Mouse (Mus musculus): ENCODE data around the gene Ing1. TPM values are rescaled to one million over a fixed set of nuclear protein-coding genes. Genes with fewer than 3 reads are reported as not detected.

The Ing1 gene
- 41.6 and 45.7 TPM in 2 replicates for polyA plus RNA-seq (2014; fragmentation: Nextera tagmentation; extraction: Ambion mirVana)

DNA sequence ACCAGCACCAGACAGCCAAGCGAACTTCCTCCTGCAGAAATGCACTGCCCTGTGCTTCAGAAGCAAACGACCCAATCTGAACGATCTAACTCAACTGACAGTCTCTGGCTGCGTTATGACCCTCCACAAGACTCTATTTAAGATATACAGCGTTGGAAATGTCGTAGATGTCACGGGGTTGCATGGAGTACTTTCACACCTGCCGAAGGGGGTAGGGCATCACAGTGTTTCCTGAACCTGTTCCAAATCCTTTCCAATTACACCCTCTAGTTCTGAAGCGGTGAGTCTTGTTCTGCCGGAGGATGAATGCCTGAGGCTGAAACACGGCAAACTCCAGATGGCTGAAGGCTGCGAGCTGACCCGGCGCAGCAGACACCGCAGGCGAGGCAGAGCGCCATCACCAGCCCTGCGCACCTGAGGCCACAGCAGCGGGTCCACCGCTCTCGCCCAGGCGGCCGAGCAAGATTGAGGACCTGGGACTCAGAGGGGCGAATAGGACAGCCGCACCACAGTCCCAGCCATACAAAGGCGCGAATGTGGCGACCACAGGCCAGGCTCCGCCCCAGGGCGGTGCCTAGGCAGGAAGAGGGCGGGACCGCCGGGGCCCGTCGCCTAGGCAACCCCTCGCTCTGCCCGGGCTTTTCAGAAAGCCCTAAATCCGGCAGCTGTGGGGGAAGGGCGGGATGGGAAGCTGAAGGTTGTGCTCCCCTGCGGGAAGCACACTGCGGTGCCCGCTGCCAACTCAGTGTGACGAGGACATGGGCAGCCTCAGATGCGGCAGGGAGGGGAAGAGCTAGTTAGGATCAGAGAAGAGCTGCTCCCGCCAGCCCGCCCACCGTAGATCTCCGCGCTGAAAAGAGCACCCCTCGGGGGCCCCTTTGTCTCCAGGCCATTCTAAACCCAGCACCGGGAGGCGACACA lies at the start of gene Ing1:
Ing1 (plus strand) TSS at position 773 of the 921 bp plus-strand sequence.
- Histone ChIP-seq H3K4me1 (replicated peaks; ENCODE audit: control insufficient read depth, insufficient read depth, low read length) (peaks cover 1% of the 10 kb centered on the region; the same call in 1 of the 2 replicates), H3K9me3 (ENCODE audit: control insufficient read depth, low read length) (no peaks in the 10 kb centered on the region), H3K4me2 (replicated peaks; ENCODE audit: low read depth, low read length) (peak within 1 kb of the TSS; percentile 78), H3K27ac (ENCODE audit: low read depth, low read length) (peak within 1 kb of the TSS; percentile 100), H3K4me3 (ENCODE audit: low read depth, low read length) (peak within 1 kb of the TSS; percentile 94), H3K36me3 (ENCODE audit: control insufficient read depth, insufficient read depth, low read length) (no peaks in the 10 kb centered on the region), H3K9ac (ENCODE audit: low read depth, low read length) (peak within 1 kb of the TSS; percentile 98), H3K27me3 (ENCODE audit: control insufficient read depth, insufficient read depth, low read length) (no peaks in the 10 kb centered on the region)
- peak; percentile 86 for ATAC-seq (ENCODE audit: low FRiP score)
- DNase-seq (ENCODE audit: low spot score), result peak; percentile 98
- WGBS, result under 1% methylated on average over 52 of the region's 52 CpGs

DNA sequence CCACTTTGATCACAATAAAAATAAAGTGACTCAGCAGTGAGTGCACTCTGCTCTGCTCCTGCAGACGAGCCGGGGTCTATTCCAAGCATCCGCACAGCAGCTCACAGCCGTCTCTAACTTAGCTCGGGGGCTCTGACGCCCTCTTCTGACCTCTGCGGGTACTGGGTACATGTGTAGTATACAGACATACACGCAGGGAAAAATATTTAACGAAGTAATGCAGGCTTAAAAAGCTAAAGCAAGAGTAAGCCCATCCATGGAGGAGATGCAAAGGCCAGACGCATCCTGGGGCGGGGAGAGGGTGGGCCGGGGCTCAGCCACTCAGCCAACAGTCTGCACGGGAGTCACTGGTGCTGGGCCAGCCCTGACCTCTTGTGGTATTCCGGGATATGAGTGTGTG lies 49.3 kb upstream of the Ing1 start:
- Histone ChIP-seq H3K9ac (ENCODE audit: low read depth, low read length) (no peak overlapping the region), H3K36me3 (ENCODE audit: control insufficient read depth, insufficient read depth, low read length) (peaks cover 11% of the 10 kb centered on the region), H3K27ac (ENCODE audit: low read depth, low read length) (no peak overlapping the region), H3K9me3 (ENCODE audit: control insufficient read depth, low read length) (no peaks in the 10 kb centered on the region), H3K4me2 (replicated peaks; ENCODE audit: low read depth, low read length) (no peak overlapping the region), H3K27me3 (ENCODE audit: control insufficient read depth, insufficient read depth, low read length) (no peaks in the 10 kb centered on the region), H3K4me3 (ENCODE audit: low read depth, low read length) (no peak overlapping the region), H3K4me1 (replicated peaks; ENCODE audit: control insufficient read depth, insufficient read depth, low read length) (no peaks in the 10 kb centered on the region)
- ATAC-seq (ENCODE audit: low FRiP score) (no peak), DNase-seq (ENCODE audit: low spot score) (no peak)
- WGBS, result 88% methylated on average over 14 of the region's 14 CpGs

DNA sequence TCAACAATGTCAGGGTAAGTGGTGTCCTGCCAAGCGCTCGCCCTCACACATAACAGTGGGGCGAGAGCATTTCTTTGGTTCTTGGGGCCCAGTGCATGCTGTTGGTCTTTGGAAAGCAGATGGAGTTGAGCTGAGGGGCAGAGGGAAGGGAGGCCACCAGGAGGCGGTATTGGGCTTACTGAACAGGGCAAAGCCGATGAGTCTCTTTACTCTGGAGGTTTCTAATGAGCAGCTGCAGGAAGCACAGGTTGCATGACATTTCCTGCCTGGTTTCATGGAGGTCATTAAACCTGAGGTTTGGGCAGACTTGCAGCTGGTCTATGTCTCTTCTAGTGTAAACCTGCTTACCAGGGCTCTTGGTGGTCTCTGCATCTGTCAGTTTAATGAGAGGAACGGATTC lies 48.6 kb upstream of the Ing1 start:
- no peak overlapping the region for H3K9ac ChIP-seq (ENCODE audit: low read depth, low read length)
- H3K4me3 ChIP-seq (ENCODE audit: low read depth, low read length), result no peak overlapping the region
- ATAC-seq (ENCODE audit: low FRiP score) (no peak), DNase-seq (ENCODE audit: low spot score) (peak; percentile 72)
- no peaks in the 10 kb centered on the region for H3K4me1 ChIP-seq (replicated peaks; ENCODE audit: control insufficient read depth, insufficient read depth, low read length)
- H3K27me3 ChIP-seq (ENCODE audit: control insufficient read depth, insufficient read depth, low read length), result no peaks in the 10 kb centered on the region
- H3K27ac ChIP-seq (ENCODE audit: low read depth, low read length), result no peak overlapping the region
- no peak overlapping the region for H3K4me2 ChIP-seq (replicated peaks; ENCODE audit: low read depth, low read length)
- peaks cover 11% of the 10 kb centered on the region for H3K36me3 ChIP-seq (ENCODE audit: control insufficient read depth, insufficient read depth, low read length)
- WGBS, result 74% methylated on average over 6 of the region's 6 CpGs
- H3K9me3 ChIP-seq (ENCODE audit: control insufficient read depth, low read length), result no peaks in the 10 kb centered on the region

DNA sequence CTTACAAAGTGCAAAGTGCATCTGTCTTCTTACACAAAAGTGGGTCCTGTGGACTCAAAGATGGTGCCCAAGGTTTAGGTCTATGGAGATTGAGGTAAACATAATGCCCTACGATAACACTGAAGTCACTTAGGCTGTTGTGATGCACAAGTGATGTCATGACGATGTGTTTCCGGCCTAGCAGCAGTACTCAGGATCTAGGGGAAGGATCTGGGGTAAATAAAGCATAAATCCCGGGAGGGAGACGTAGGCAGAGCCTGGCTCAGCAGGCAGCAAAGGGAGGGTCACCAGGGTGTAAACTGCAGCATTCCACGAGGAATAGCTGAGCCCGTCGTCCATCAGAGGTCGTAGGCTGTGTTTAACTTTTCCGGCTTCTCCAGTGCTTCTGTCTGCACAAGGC lies 46.5 kb upstream of the Ing1 start:
- Histone ChIP-seq H3K4me2 (replicated peaks; ENCODE audit: low read depth, low read length) (no peak overlapping the region), H3K27me3 (ENCODE audit: control insufficient read depth, insufficient read depth, low read length) (no peaks in the 10 kb centered on the region), H3K27ac (ENCODE audit: low read depth, low read length) (no peak overlapping the region), H3K9me3 (ENCODE audit: control insufficient read depth, low read length) (no peaks in the 10 kb centered on the region), H3K36me3 (ENCODE audit: control insufficient read depth, insufficient read depth, low read length) (peaks cover 19% of the 10 kb centered on the region), H3K4me3 (ENCODE audit: low read depth, low read length) (no peak overlapping the region), H3K9ac (ENCODE audit: low read depth, low read length) (no peak overlapping the region), H3K4me1 (replicated peaks; ENCODE audit: control insufficient read depth, insufficient read depth, low read length) (no peaks in the 10 kb centered on the region)
- ATAC-seq (ENCODE audit: low FRiP score), result no peak
- no peak for DNase-seq (ENCODE audit: low spot score)
- 87% methylated on average over 10 of the region's 10 CpGs for WGBS

DNA sequence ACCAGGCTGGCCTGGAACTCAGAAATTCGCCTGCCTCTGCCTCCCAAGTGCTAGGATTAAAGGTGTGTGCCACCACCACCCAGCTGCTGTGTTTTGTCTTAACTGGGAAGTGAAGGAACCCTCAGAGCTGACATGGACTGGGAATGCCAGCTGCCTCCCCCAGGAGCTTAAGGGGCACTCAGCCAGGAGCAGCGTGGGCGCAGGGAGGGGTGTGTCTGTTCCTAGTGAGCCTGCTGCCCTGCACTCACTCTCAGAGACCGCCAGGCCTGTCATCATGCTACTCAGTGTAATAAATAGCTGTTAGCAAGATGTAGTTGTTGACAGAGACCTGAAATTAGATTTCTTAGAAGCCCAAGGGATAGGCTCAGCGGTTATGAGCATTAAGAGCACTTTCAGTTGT lies 44.4 kb upstream of the Ing1 start:
- no peaks in the 10 kb centered on the region for H3K9me3 ChIP-seq (ENCODE audit: control insufficient read depth, low read length)
- H3K4me2 ChIP-seq (replicated peaks; ENCODE audit: low read depth, low read length), result no peak overlapping the region
- no peaks in the 10 kb centered on the region for H3K27me3 ChIP-seq (ENCODE audit: control insufficient read depth, insufficient read depth, low read length)
- no peak for ATAC-seq (ENCODE audit: low FRiP score)
- no peak for DNase-seq (ENCODE audit: low spot score)
- no peaks in the 10 kb centered on the region for H3K4me1 ChIP-seq (replicated peaks; ENCODE audit: control insufficient read depth, insufficient read depth, low read length)
- no peak overlapping the region for H3K27ac ChIP-seq (ENCODE audit: low read depth, low read length)
- peaks cover 22% of the 10 kb centered on the region for H3K36me3 ChIP-seq (ENCODE audit: control insufficient read depth, insufficient read depth, low read length)
- H3K4me3 ChIP-seq (ENCODE audit: low read depth, low read length), result no peak overlapping the region
- no peak overlapping the region for H3K9ac ChIP-seq (ENCODE audit: low read depth, low read length)
- WGBS, result 93% methylated on average over 5 of the region's 5 CpGs

DNA sequence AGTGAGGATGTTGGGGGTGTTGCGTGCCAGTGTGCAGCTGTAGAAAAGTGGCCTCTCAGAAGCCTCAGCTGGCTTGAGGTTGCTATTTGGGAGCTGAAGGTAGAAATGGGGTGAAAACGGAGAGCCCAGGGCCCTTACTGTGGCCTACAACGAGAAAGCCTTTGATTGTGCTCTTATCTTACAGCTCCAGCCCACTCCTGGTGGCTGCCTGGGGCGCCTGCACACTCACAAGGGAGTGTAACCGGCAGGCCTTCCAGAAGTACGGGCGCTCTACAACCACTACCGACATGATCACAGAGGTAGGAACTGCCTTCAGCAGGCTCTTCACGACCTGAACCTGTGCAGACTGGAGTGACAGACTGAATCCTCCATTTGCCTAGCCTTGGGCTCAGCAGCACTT lies 42.7 kb upstream of the Ing1 start:
- Histone ChIP-seq H3K36me3 (ENCODE audit: control insufficient read depth, insufficient read depth, low read length) (peaks cover 20% of the 10 kb centered on the region), H3K9ac (ENCODE audit: low read depth, low read length) (no peak overlapping the region), H3K27ac (ENCODE audit: low read depth, low read length) (no peak overlapping the region), H3K27me3 (ENCODE audit: control insufficient read depth, insufficient read depth, low read length) (no peaks in the 10 kb centered on the region), H3K4me1 (replicated peaks; ENCODE audit: control insufficient read depth, insufficient read depth, low read length) (no peaks in the 10 kb centered on the region), H3K4me3 (ENCODE audit: low read depth, low read length) (no peak overlapping the region), H3K4me2 (replicated peaks; ENCODE audit: low read depth, low read length) (no peak overlapping the region), H3K9me3 (ENCODE audit: control insufficient read depth, low read length) (no peaks in the 10 kb centered on the region)
- ATAC-seq (ENCODE audit: low FRiP score) (no peak), DNase-seq (ENCODE audit: low spot score) (no peak)
- 92% methylated on average over 9 of the region's 9 CpGs for WGBS

DNA sequence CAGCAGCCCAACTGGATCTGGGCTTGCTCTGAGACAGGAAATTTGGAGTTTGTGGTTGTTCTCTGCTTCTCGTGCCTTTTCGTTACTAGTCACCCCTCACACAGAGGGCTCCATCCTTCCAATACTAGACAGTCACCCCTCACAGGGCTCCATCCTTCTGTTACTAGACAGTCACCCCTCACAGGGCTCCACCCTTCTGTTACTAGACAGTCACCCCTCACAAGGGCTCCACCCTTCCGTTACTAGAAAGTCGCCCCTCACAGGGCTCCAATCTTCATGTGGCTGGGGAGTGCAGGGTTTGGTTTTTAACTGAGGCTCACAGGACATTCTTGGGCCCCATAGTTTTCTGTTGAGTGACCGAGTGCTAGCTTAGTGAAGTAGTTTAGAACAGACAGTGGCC lies 42.1 kb upstream of the Ing1 start:
- H3K4me1 ChIP-seq (replicated peaks; ENCODE audit: control insufficient read depth, insufficient read depth, low read length), result no peaks in the 10 kb centered on the region
- H3K4me3 ChIP-seq (ENCODE audit: low read depth, low read length), result no peak overlapping the region
- H3K9me3 ChIP-seq (ENCODE audit: control insufficient read depth, low read length), result no peaks in the 10 kb centered on the region
- ATAC-seq (ENCODE audit: low FRiP score), result no peak
- H3K4me2 ChIP-seq (replicated peaks; ENCODE audit: low read depth, low read length), result no peak overlapping the region
- H3K27ac ChIP-seq (ENCODE audit: low read depth, low read length), result no peak overlapping the region
- H3K9ac ChIP-seq (ENCODE audit: low read depth, low read length), result no peak overlapping the region
- H3K27me3 ChIP-seq (ENCODE audit: control insufficient read depth, insufficient read depth, low read length), result no peaks in the 10 kb centered on the region
- H3K36me3 ChIP-seq (ENCODE audit: control insufficient read depth, insufficient read depth, low read length), result peaks cover 20% of the 10 kb centered on the region
- WGBS, result 86% methylated on average over 5 of the region's 5 CpGs
- no peak for DNase-seq (ENCODE audit: low spot score)

DNA sequence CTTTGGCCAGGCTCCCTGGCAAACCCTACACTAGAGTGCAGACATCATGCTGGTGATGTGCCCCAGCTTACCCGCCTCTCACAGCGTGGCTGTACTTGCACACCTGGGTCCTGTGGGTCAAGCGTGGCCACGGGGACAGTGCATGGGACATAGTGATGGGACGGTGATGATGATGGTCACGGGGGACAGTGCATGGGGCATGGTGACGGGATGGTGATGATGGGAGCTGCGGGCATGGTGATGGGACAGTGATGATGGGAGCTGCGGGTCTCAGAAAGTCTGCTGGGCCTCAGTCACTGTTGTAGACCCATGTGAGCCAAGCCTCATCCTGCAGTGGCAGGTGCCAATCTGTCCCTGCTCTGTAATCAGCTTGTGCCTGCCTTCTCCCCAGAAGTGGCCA lies 39.1 kb upstream of the Ing1 start:
- Histone ChIP-seq H3K27me3 (ENCODE audit: control insufficient read depth, insufficient read depth, low read length) (no peaks in the 10 kb centered on the region), H3K36me3 (ENCODE audit: control insufficient read depth, insufficient read depth, low read length) (peaks cover 13% of the 10 kb centered on the region), H3K27ac (ENCODE audit: low read depth, low read length) (no peak overlapping the region), H3K9me3 (ENCODE audit: control insufficient read depth, low read length) (no peaks in the 10 kb centered on the region), H3K4me2 (replicated peaks; ENCODE audit: low read depth, low read length) (no peak overlapping the region), H3K4me1 (replicated peaks; ENCODE audit: control insufficient read depth, insufficient read depth, low read length) (no peaks in the 10 kb centered on the region), H3K9ac (ENCODE audit: low read depth, low read length) (no peak overlapping the region), H3K4me3 (ENCODE audit: low read depth, low read length) (no peak overlapping the region)
- WGBS, result 95% methylated on average over 9 of the region's 9 CpGs
- ATAC-seq (ENCODE audit: low FRiP score), result no peak
- no peak for DNase-seq (ENCODE audit: low spot score)

Measured in hindbrain, embryonic 11.5 days (tissue).